Mouse (Mus musculus) brain, embryonic 14.5 days (tissue): ENCODE measurements around the gene Best2. TPM values are rescaled to one million over a fixed set of nuclear protein-coding genes. Genes with fewer than 3 reads are reported as not detected.

ENCODE experiments used
- DNase-seq: peaks from one replicate; pipeline ENCODE4 v3.0.0-alpha.2; 2011; ENCODE audit warnings: low read depth
- CTCF ChIP-seq: fragments of 200-500 bp; IDR thresholded peaks from 2 replicates; pipeline ENCODE4 v1.5.1; 2012; ENCODE audit warnings: inconsistent platforms, mild to moderate bottlenecking, moderate library complexity, borderline replicate concordance; ENCODE audit not compliant: insufficient read depth, insufficient read length; ENCODE audit errors: extremely low read depth
- POLR2A ChIP-seq: fragments of 200-500 bp; IDR thresholded peaks from 2 replicates; pipeline ENCODE4 v1.6.1; 2012; ENCODE audit warnings: mild to moderate bottlenecking, inconsistent platforms, borderline replicate concordance; ENCODE audit not compliant: poor library complexity, insufficient read depth, insufficient read length, severe bottlenecking; ENCODE audit errors: extremely low read depth
- polyA plus RNA-seq: library from polyadenylated mRNA; depleted of rRNA; stranded (reverse); fragments of >200 nt; gene quantifications from 2 replicates; pipeline ENCODE4 v1.2.3, GENCODE M21; 2012

Best2 gene
- polyA plus RNA-seq, 1 experiment, result 0.05 TPM

GRCm38 (mm10) chr8:84987388-84987787 lies 26.9 kb downstream of the Best2 start:
- TF ChIP-seq POLR2A (no peak), CTCF (no peak)
- no peak for DNase-seq

DNA sequence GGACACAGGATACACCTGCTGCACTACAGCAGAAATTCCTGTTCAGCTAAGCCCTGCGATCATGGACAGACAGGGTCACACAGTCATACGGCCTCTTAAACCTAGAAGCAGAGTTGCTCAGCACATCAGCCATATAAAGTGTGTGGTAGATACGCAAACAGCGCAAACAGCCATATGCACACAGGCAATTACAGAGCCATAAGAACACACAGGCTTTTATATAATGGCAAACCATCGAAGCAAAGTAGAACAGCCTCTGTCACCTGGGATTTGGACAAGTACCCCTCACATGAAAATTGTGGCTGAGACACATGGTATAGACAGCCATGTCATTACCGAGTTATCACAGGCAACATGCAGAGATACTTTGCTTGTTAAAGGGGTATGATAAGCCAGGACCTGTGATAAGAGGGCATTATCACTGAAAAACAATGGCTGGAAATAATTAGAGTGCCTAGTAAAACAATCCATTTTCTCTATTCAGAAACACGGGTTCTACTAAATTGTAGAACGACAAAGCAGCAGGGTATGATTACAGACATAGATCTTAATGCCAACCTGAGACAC lies 27.9 kb downstream of the Best2 start:
- TF ChIP-seq POLR2A, result no peak
- TF ChIP-seq CTCF, result no peak
- no peak for DNase-seq

DNA sequence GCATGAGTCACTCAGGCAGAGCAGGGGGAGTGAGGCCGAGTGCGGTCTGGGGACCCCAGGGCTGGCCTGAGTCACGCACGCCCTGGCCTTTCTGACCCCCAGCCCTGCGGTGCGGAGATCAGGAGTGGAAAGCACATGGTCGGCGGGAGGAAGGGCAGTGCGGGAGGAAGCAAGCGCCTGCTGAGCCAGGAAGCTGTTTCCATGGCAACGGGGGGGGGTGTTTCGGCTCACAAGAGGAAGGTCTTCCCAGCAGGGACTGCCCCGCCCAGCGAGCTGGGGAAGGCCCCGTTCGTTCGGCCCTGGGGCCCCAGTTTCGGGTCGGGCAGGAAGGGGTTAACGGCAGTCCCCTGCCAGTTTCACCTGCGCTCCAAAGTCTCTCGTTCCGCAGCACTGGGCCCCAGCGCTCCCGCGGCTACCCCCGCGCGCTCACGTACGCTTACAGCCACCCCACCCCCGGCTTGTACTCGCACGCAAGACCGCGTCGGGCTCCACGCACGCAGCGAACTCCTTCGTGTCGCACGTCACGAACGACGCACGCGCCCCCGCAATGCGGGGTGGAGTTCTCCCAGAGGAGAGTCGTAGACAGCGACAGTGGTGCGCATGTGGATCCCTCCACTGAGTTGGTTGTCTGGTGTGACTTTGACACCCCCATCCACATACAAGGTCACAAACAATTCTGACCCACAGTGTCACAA lies 28.5 kb downstream of the Best2 start:
- TF ChIP-seq POLR2A (no peak), CTCF (no peak)
- DNase-seq, result peak; percentile 93

DNA sequence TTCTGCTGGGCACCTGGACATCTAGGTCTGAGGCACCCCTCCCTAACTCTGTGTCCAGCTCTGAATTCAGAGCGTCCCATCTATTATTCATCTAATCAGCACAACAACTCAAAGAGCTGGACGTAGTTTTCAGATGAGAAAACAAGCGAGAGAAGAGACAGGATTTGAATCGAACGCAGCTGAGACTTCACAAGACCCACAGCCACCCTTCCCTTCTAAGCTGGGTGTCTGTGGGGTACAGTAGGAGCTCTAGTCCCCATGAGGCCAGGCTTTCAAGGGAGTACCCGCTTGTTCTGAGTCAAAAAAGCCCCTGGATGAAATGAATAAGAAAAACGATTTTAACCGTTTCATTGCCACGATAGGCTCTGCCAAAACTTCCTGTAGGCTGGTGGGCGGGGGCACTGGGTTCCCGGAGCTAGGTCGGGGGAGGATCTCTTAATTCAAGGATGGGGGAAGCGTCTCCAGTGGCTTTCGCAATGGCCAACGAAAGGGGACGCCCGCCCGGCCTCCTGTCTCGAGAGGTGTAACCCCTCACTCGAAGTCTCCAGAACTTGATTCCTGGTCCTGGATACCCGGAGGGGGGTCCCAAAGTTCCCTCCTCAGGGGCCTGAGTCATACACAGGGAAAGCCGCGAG lies 29.2 kb downstream of the Best2 start:
- no peak for DNase-seq
- TF ChIP-seq CTCF (no peak), POLR2A (no peak)

DNA sequence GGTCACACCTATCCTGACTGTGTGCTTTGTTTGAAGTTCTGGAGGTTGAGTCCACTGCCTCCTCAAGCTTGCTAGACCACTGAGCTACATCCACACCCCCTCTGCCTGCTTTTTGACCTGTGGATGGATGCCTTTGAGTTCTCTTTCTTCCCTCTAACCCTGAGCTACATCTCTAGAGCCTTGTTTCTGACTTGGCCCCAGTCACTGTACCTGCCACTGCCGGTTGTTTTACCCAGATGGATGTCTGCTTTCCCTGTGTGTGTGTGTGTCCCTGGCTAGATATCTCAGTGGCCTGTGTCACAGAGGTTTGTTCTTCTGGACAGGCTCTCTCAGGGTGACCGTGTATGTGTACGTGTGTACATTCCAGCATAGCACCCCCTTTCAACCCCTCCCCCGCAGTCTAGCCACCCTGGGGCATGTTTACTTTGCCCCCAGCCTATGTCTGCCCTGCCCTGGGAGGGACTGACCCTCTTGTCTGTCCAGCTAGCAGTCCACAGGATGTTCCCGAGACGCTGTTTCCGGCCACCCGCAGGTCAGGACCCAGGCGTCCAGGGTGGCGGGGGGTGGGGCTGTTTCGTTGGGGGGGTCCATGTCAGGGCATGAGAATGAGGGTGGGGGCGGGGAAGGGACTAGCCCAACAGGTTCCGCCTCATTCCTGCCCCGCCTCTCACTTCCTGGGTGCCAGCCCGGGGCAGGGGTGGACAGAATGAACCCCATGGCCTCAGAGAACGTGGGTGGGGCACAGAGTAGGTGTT lies 29.9 kb downstream of the Best2 start:
- DNase-seq, result no peak

DNA sequence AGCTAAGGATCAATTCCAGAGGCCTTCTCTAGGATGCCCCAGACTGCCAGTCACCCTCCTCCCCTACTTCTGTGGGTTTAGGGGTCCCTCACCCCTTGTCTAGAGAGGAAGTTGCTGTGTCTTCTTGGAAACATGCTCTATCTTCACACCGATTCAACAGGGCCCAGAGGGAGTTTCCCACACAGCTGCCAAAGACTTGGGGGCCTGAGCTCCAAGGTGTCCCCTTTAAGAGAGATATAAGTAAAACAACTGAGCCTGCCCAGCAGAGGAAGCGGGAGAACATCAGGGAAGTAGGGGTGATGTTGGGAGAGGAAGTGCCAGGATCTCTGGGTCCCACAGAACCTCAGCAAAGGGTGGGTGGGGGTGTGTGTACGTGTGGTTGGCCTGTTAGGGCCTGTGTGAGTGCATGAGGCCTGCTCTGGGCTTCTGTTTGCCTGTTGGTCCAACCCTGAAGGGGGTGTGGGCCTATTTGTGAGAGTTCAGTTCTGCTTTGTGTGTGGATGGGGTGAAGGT lies 31.8 kb downstream of the Best2 start:
- no peak for TF ChIP-seq POLR2A
- TF ChIP-seq CTCF, result no peak
- no peak for DNase-seq

More for the DNA sequence above, 29.9 kb downstream of the Best2 start:
- TF ChIP-seq CTCF (no peak), POLR2A (no peak)

- TF ChIP-seq CTCF (no peak), POLR2A (no peak)
- DNase-seq, result no peak
Observed at GRCm38 (mm10) chr8:84981644-84982498, 32.5 kb downstream of the Best2 start.

- peak; percentile 79 for DNase-seq
Observed at GRCm38 (mm10) chr8:84980622-84981358, 33.5 kb downstream of the Best2 start.

DNA sequence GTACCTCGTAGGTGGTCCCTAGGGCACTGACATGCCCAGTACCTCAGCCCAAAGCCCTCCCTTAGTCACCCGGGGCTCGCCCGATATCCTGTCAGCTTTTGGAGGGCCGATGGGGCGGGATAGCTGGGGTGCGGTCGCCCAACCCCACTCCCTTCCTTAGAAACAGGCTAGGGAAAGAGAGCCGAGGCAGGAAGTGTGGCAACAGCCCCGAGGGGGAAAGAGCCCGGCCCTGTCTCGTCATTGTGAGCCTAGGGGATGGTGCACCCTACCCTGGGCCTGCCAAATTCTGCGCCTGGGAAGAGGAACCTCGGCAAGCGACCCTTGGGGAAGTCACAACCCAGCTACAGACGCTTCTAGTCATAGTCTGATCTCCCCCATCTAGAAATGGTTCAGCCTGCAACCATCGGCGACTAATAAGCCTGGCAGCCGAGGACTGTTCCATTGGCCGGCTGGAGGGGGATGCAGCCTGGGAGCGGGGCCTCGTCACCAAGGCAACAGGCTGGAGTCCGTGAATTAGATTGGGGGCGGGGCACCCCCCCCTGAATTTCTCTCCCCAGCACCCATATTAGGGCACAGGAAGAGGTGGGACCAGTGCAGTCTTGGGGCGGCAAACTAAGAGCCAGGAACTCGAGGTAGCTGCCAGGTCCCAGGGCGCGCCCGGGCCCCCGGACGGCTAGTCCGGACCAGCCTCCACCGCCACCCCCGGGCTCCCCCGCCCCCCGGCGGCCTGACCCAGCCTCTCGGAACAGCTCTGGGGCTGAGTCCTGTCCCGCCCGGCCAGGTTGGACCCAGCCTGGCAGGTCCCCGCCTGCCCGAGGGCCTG lies 34.5 kb downstream of the Best2 start:
- no peak for TF ChIP-seq POLR2A
- no peak for TF ChIP-seq CTCF
- DNase-seq, result peak; percentile 96

More at GRCm38 (mm10) chr8:84980622-84981358, 33.5 kb downstream of the Best2 start:
- TF ChIP-seq POLR2A, result no peak

- DNase-seq, result peak; percentile 94
Observed at GRCm38 (mm10) chr8:84978248-84978940, 35.9 kb downstream of the Best2 start, which contains the start of gene Junb. Junb (minus strand) TSS chr8:84978718.

More at GRCm38 (mm10) chr8:84978248-84978940, 35.9 kb downstream of the Best2 start, which contains the start of gene Junb:
- TF ChIP-seq POLR2A (peak; percentile 54; the same call in 1 of the 2 replicates), CTCF (no peak)
